Mouse (Mus musculus) neural tube, embryonic 13.5 days (tissue): Measurements from ENCODE around the gene Eif4a1. TPM values are rescaled to one million over a fixed set of nuclear protein-coding genes. Genes with fewer than 3 reads are reported as not detected.
A peak's percentile ranks its signal among the peaks of the same experiment; 100 is the strongest.
"Not testable (repeated sequence)": the region's sequence is repeated elsewhere in the genome, so short reads cannot be mapped to it uniquely, and the experiment has no call there.

ENCODE experiments used
- ATAC-seq: fragments of 200-750 bp; cut with Nextera tagmentation; 2 replicates; pipeline ENCODE4 v1.8.0; 2017; ENCODE audit warnings: low read depth, mild to moderate bottlenecking, moderate TSS enrichment, moderate library complexity
- H3K27ac ChIP-seq: fragments of 300-500 bp; sonication (generic); replicated peaks from 2 replicates; pipeline ENCODE4 v1.5.1; 2015; ENCODE audit warnings: moderate library complexity, mild to moderate bottlenecking, inconsistent platforms
- H3K27me3 ChIP-seq: fragments of 300-500 bp; sonication (generic); 2 replicates; pipeline ENCODE4 v1.6.1; 2015; ENCODE audit warnings: mild to moderate bottlenecking, inconsistent platforms
- H3K36me3 ChIP-seq: fragments of 300-500 bp; sonication (generic); 2 replicates; pipeline ENCODE4 v1.6.1; 2015; ENCODE audit warnings: mild to moderate bottlenecking, inconsistent platforms
- H3K4me1 ChIP-seq: fragments of 300-500 bp; sonication (generic); replicated peaks from 2 replicates; pipeline ENCODE4 v1.6.1; 2015; ENCODE audit warnings: inconsistent platforms
- H3K4me2 ChIP-seq: fragments of 300-500 bp; sonication (generic); 2 replicates; pipeline ENCODE4 v1.6.1; 2015; ENCODE audit warnings: inconsistent platforms, mild to moderate bottlenecking, moderate library complexity
- H3K4me3 ChIP-seq: fragments of 300-500 bp; sonication (generic); 2 replicates; pipeline ENCODE4 v1.5.1; 2015; ENCODE audit warnings: mild to moderate bottlenecking, inconsistent platforms
- H3K9ac ChIP-seq: fragments of 300-500 bp; sonication (generic); 2 replicates; pipeline ENCODE4 v1.6.1; 2015; ENCODE audit warnings: moderate library complexity, mild to moderate bottlenecking, inconsistent platforms
- H3K9me3 ChIP-seq: fragments of 300-500 bp; sonication (generic); 2 replicates; pipeline ENCODE4 v1.6.1; 2016; ENCODE audit warnings: inconsistent platforms
- WGBS: fragments of 180-500 bp; shearing (Covaris S2); methylation state at CpG from one replicate; pipeline ENCODE4 v1.1.7; 2015; 5-methylcytosine and 5-hydroxymethylcytosine counted together
- polyA plus RNA-seq: library from polyadenylated mRNA; unstranded; fragments of >200 nt; fragmentation: Nextera tagmentation; extraction: Ambion mirVana; gene quantifications from 2 replicates; pipeline ENCODE4 v1.2.1, GENCODE M21; 2015

Eif4a1 gene
- polyA plus RNA-seq, 1 experiment from 2014 or later: 528 TPM

DNA sequence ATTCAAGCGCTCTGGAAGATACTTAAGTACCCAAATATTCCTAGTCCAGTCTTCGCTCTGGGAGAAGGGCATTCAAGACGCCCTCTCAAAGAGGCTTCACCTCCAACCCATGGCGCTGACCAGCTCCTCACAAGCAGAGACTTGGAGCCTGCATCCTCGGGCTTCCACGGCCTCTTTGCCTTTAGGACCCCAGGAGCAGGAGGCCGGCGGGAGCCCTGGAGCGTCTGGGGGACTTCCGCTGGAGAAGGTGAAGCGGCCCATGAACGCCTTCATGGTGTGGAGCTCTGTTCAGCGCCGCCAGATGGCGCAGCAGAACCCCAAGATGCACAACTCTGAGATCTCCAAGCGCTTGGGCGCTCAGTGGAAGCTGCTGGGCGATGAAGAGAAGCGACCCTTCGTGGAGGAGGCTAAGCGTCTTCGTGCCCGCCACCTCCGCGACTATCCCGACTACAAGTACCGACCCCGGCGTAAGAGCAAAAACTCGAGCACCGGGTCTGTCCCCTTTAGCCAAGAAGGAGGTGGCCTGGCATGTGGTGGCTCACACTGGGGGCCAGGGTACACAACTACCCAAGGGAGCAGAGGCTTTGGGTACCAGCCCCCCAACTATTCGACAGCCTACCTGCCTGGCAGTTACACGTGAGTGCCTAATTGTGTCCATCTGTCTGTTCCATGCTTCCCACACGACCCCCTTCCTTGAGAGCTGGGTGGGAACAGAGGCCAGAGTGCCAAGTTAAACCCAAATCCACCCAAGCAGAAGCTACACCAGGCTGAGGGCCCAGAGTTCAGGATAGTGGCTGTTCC is 16.8 kb downstream of the Eif4a1 start, which contains the start of gene Sox15:
Gene Sox15, plus strand, starts transcription at position 51 of the 801 bp plus-strand sequence.
- Histone ChIP-seq H3K4me1 (peaks cover 22% of the 10 kb centered on the region), H3K36me3 (peaks cover 88% of the 10 kb centered on the region), H3K9me3 (no peaks in the 10 kb centered on the region), H3K4me3 (0 out of 2 replicates have a peak within 1 kb of the TSS, but pooled peaks have one; percentile 1), H3K9ac (peak within 1 kb of the TSS; percentile 52; the same call in 1 of the 2 replicates), H3K27me3 (no peaks in the 10 kb centered on the region), H3K27ac (0 out of 2 replicates have a peak within 1 kb of the TSS, but pooled peaks have one; percentile 23), H3K4me2 (no peak within 1 kb of the TSS)
- WGBS: 26% methylated on average over 34 of the region's 34 CpGs
- ATAC-seq: peak; percentile 75; the same call in 1 of the 2 replicates

DNA sequence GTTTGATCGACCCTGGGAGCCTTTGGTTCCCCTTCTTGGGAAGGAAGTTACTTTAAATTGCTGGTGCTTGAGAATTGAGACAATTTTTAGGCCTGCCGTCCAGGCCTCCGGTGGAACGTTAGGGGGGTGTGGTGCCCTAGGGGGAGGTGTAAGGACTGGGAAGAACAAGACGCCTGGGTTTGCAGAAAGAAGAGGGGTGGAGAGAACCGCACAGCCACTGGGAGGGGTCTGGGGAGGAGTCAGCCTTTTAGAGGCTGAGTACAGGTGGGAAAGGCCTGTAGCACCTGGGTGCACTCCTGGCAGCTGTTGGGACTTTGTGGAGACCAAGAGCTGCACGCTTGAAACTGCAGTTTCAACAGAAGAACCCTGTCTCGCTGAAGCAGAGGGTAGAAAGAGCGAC is 17.5 kb downstream of the Eif4a1 start:
- Histone ChIP-seq H3K4me3 (no peak overlapping the region), H3K9me3 (no peaks in the 10 kb centered on the region), H3K27me3 (no peaks in the 10 kb centered on the region), H3K36me3 (peaks cover 89% of the 10 kb centered on the region), H3K4me2 (no peak overlapping the region), H3K4me1 (peaks cover 20% of the 10 kb centered on the region), H3K9ac (0 out of 2 replicates have a peak overlapping the region, but pooled peaks have one; percentile 52), H3K27ac (0 out of 2 replicates have a peak overlapping the region, but pooled peaks have one; percentile 2)
- WGBS: 48% methylated on average over 9 of the region's 9 CpGs
- no peak for ATAC-seq

DNA sequence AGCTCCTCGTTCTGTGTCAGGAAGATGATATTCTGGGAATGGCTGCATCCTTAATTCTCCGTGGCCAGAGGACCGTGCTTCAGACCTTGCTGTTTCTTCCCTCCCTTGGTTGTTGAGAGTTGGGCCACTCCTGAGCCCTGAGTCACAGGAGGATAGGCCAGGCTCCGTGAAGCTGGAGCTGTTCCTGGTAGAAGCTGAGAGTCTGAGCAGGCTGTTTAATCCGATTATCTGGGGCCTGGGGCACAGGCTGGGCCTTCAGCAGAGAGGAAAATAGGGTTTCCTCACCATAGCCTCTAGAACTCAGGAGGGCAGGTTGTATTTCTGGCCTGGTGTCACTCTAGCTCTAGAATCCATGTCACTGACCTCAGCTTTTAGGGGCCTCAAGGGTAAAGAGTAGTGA is 18.8 kb downstream of the Eif4a1 start:
- H3K4me1 ChIP-seq: peaks cover 20% of the 10 kb centered on the region
- no peak overlapping the region for H3K4me2 ChIP-seq
- no peaks in the 10 kb centered on the region for H3K9me3 ChIP-seq
- H3K4me3 ChIP-seq: no peak overlapping the region
- no peak overlapping the region for H3K9ac ChIP-seq
- H3K27me3 ChIP-seq: no peaks in the 10 kb centered on the region
- ATAC-seq: no peak
- no peak overlapping the region for H3K27ac ChIP-seq
- 79% methylated on average over 5 of the region's 5 CpGs for WGBS
- peaks cover 90% of the 10 kb centered on the region for H3K36me3 ChIP-seq

DNA sequence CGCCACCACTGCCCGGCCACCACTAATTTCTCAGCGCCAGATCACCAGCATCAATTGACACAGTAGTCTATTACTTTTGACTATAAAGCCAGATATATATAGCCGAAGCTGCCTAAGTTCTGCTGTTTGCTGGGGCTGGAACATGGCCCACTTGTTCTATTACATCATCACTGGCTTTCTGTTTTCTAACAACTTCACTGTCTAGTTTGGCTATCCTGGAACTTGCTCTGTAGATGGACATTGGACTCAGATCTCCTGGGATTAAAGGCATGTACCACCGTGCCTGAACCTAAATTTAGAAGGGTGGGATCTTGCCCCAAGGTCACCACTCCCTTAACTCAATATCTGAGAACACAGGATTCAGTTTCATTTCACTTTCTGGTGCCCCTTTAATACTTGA is 26.4 kb downstream of the Eif4a1 start:
- Histone ChIP-seq H3K9me3 (no peaks in the 10 kb centered on the region), H3K27me3 (no peaks in the 10 kb centered on the region), H3K9ac (no peak overlapping the region), H3K36me3 (peaks cover 99% of the 10 kb centered on the region), H3K27ac (no peak overlapping the region), H3K4me3 (no peak overlapping the region), H3K4me2 (no peak overlapping the region), H3K4me1 (no peaks in the 10 kb centered on the region)
- 93% methylated on average over 5 of the region's 5 CpGs for WGBS
- ATAC-seq: no peak

- ATAC-seq: no peak
- H3K27ac ChIP-seq: no peak overlapping the region
- H3K27me3 ChIP-seq: no peaks in the 10 kb centered on the region
- H3K4me1 ChIP-seq: peaks cover 41% of the 10 kb centered on the region
- H3K4me2 ChIP-seq: peak overlapping the region; percentile 83
- H3K36me3 ChIP-seq: peaks cover 33% of the 10 kb centered on the region
- H3K9ac ChIP-seq: 0 out of 2 replicates have a peak overlapping the region, but pooled peaks have one; percentile 38
- H3K4me3 ChIP-seq: no peak overlapping the region; the same call in 1 of the 2 replicates
- 89% methylated on average over 3 of the region's 3 CpGs for WGBS
- no peaks in the 10 kb centered on the region for H3K9me3 ChIP-seq
Measured at GRCm38 (mm10) chr11:69635471-69635870, 36.8 kb downstream of the Eif4a1 start.

DNA sequence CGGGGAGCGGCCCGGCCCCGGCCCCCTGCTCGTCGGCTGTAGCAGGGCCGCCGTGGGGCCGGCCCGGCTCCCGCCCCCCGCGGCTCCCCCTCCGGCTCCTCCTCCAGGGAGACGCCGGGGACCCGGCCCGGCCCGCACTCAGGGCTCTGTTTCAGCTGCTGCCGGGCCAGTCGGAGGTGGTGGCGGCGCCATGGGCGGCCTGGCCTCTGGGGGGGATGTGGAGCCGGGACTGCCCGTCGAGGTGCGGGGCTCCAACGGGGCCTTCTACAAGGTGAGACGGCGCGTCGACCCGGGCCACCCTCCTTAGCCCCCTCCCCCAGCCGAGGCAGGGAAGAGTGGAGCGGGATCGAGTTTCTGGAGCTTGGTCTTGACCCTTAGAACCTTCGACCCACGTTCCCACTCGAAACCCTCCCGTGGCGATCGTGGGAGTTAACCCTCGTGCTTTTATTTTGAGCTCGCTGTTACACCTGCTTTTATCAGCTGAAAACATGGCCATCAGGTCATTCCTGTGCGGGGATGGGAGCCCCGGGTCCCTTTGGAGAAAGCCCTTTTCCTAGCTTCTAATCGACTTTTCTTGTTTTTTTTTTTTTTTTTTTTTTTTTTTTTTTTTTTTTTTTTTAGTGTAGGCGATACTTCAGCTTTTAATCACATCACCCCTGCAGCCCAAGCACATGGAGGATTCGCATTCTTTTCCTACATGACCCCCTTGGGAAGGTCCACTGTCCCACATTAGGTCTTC is 38.9 kb downstream of the Eif4a1 start:
- H3K9me3 ChIP-seq: no peaks in the 10 kb centered on the region
- H3K4me1 ChIP-seq: peaks cover 41% of the 10 kb centered on the region
- WGBS: 1% methylated on average over 48 of the region's 50 CpGs
- H3K9ac ChIP-seq: peak overlapping the region; percentile 99
- peak overlapping the region; percentile 83 for H3K4me2 ChIP-seq
- peak; percentile 59 for ATAC-seq
- H3K27me3 ChIP-seq: no peaks in the 10 kb centered on the region
- H3K4me3 ChIP-seq: peak overlapping the region; percentile 99
- H3K36me3 ChIP-seq: peaks cover 15% of the 10 kb centered on the region
- H3K27ac ChIP-seq: peak overlapping the region; percentile 97

GRCm38 (mm10) chr11:69632284-69633089 is 39.7 kb downstream of the Eif4a1 start, which contains the start of gene Fxr2:
TSS of gene Fxr2 (plus strand) at chr11:69632990.
- H3K9me3 ChIP-seq: no peaks in the 10 kb centered on the region
- H3K4me1 ChIP-seq: peaks cover 41% of the 10 kb centered on the region
- H3K4me2 ChIP-seq: peak within 1 kb of the TSS; percentile 83
- H3K27me3 ChIP-seq: no peaks in the 10 kb centered on the region
- peaks cover 9% of the 10 kb centered on the region for H3K36me3 ChIP-seq
- ATAC-seq: peak; percentile 99
- H3K27ac ChIP-seq: peak within 1 kb of the TSS; percentile 97
- WGBS: 0% methylated on average over 41 of the region's 56 CpGs
- peak within 1 kb of the TSS; percentile 99 for H3K9ac ChIP-seq
- peak within 1 kb of the TSS; percentile 99 for H3K4me3 ChIP-seq

DNA sequence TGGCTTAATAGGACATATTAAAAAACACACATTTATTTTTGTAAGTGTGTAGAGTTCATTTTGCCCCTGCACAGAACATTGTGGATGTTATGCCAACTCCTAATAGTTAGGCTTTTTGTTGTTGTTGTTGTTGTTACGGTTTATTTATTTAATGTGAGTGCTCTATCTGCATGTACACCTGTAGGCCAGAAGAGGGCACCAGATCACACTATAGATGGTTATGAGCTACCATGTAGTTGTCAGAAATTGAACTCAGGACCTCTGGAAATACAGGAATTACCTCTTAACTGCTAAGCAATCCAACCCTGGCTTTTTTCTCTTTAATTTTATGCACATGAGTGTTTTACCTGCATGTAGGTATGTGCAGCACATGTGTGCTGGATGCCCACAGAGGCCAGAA is 42.4 kb downstream of the Eif4a1 start:
- H3K4me2 ChIP-seq: no peak overlapping the region
- H3K4me1 ChIP-seq: peaks cover 18% of the 10 kb centered on the region
- no peak for ATAC-seq
- H3K27ac ChIP-seq: no peak overlapping the region
- H3K9ac ChIP-seq: no peak overlapping the region
- no peaks in the 10 kb centered on the region for H3K27me3 ChIP-seq
- 70% methylated on average over 1 of the region's 1 CpGs for WGBS
- H3K36me3 ChIP-seq: no peaks in the 10 kb centered on the region
- no peaks in the 10 kb centered on the region for H3K9me3 ChIP-seq
- no peak overlapping the region for H3K4me3 ChIP-seq

GRCm38 (mm10) chr11:69628286-69628685 is 43.9 kb downstream of the Eif4a1 start:
- Histone ChIP-seq H3K27ac (no peak overlapping the region), H3K4me3 (no peak overlapping the region), H3K9ac (no peak overlapping the region), H3K4me1 (peaks cover 6% of the 10 kb centered on the region; the same call in 1 of the 2 replicates), H3K4me2 (no peak overlapping the region), H3K9me3 (no peaks in the 10 kb centered on the region), H3K36me3 (no peaks in the 10 kb centered on the region), H3K27me3 (no peaks in the 10 kb centered on the region)
- WGBS: 32% methylated on average over 6 of the region's 6 CpGs
- ATAC-seq: no peak

- H3K27ac ChIP-seq, H3K9me3 ChIP-seq, H3K9ac ChIP-seq, H3K4me3 ChIP-seq, ATAC-seq, H3K4me2 ChIP-seq, H3K27me3 ChIP-seq, H3K36me3 ChIP-seq: not testable (repeated sequence)
- 88% methylated on average over 2 of the region's 2 CpGs for WGBS
- H3K4me1 ChIP-seq: peaks cover 11% of the 10 kb centered on the region
Measured at GRCm38 (mm10) chr11:69624339-69624738, 47.9 kb downstream of the Eif4a1 start.

GRCm38 (mm10) chr11:69623006-69623405 is 49.2 kb downstream of the Eif4a1 start:
- H3K4me3 ChIP-seq: peak overlapping the region; percentile 52
- H3K9me3 ChIP-seq: no peaks in the 10 kb centered on the region

More at GRCm38 (mm10) chr11:69623006-69623405, 49.2 kb downstream of the Eif4a1 start:
- Histone ChIP-seq H3K27me3 (no peaks in the 10 kb centered on the region), H3K4me1 (peaks cover 11% of the 10 kb centered on the region), H3K36me3 (no peaks in the 10 kb centered on the region), H3K9ac (peak overlapping the region; percentile 80), H3K27ac (no peak overlapping the region), H3K4me2 (peak overlapping the region; percentile 82)
- 58% methylated on average over 4 of the region's 4 CpGs for WGBS
- ATAC-seq: no peak
